Mouse (Mus musculus) layer of hippocampus, adult 2 months (tissue): ENCODE measurements around the gene Khdrbs2. TPM values are rescaled to one million over a fixed set of nuclear protein-coding genes. Genes with fewer than 3 reads are reported as not detected.

Source experiments
- DNase-seq, 2 experiments: peaks; one replicate each; pipeline ENCODE4 v3.0.0; 2022; ENCODE audit warnings: low spot score in 2 of 2
- H3K27ac ChIP-seq: fragments of 200-600 bp; 2 replicates; pipeline ENCODE4 v1.8.1; 2022
- H3K4me3 ChIP-seq: fragments of 200-600 bp; 2 replicates; pipeline ENCODE4 v1.8.1; 2022; ENCODE audit warnings: mild to moderate bottlenecking
- CTCF ChIP-seq: fragments of 200-600 bp; conservative IDR thresholded peaks from 2 replicates; pipeline ENCODE4 v1.8.1; 2022; ENCODE audit warnings: antibody characterized with exemption, mild to moderate bottlenecking, moderate library complexity
- long read RNA-seq, 2 experiments: library from polyadenylated mRNA; stranded (forward); transcript quantifications; one replicate each; pipeline ENCODE4 v2.0.0; 2021; ENCODE audit warnings: borderline mapping rate in 2 of 2
- total RNA-seq, 2 experiments: library from RNA; stranded (reverse); gene quantifications; 2 replicates each; pipeline ENCODE4 v1.2.3; 2021

Gene Khdrbs2
- 10 to 100 TPM; 13.7 to 18.2 TPM for total RNA-seq
- long read RNA-seq, experiment 1, transcript Khdrbs2-201 (9 exons, 2,281 nt): major isoform, 6 of 15 reads
- long read RNA-seq, experiment 1, partial matches to known transcripts: 2 of 15 reads
- long read RNA-seq, experiment 1, other reads (novel, unspliced or antisense): 7 of 15 reads
- long read RNA-seq, experiment 2, transcript Khdrbs2-201 (9 exons, 2,281 nt): major isoform, 9 of 13 reads
- long read RNA-seq, experiment 2, partial matches to known transcripts: 1 of 13 reads
- long read RNA-seq, experiment 2, other reads (novel, unspliced or antisense): 2 of 13 reads

GRCm38 (mm10) chr1:32172506-32173239, at the start of gene Khdrbs2:
TSS of gene Khdrbs2 (plus strand) at chr1:32172714.
- H3K4me3 ChIP-seq: peak within 1 kb of the TSS; percentile 90
- DNase-seq: peak; percentile 90 to 93
- peak within 1 kb of the TSS; percentile 79 for H3K27ac ChIP-seq
- TF ChIP-seq CTCF: no peak

- peak; percentile 83 for TF ChIP-seq CTCF
- H3K4me3 ChIP-seq: peak overlapping the region; percentile 90
- peak overlapping the region; percentile 80 for H3K27ac ChIP-seq
- peak; percentile 59 to 69 for DNase-seq
Observed at GRCm38 (mm10) chr1:32174566-32174965, 2.1 kb downstream of the Khdrbs2 start.

GRCm38 (mm10) chr1:32199664-32200260, 27.2 kb downstream of the Khdrbs2 start:
- TF ChIP-seq CTCF: no peak
- Histone ChIP-seq H3K27ac (no peak overlapping the region), H3K4me3 (no peak overlapping the region)
- no peak for DNase-seq

- DNase-seq: no peak
- Histone ChIP-seq H3K27ac (no peak overlapping the region), H3K4me3 (no peak overlapping the region)
- TF ChIP-seq CTCF: no peak
Observed at GRCm38 (mm10) chr1:32248443-32248842, 75.9 kb downstream of the Khdrbs2 start.

GRCm38 (mm10) chr1:32249602-32250001, 77.1 kb downstream of the Khdrbs2 start:
- no peak overlapping the region for H3K4me3 ChIP-seq
- no peak for TF ChIP-seq CTCF
- no peak overlapping the region for H3K27ac ChIP-seq
- no peak for DNase-seq

GRCm38 (mm10) chr1:32250337-32250736, 77.8 kb downstream of the Khdrbs2 start:
- DNase-seq: no peak
- no peak overlapping the region for H3K4me3 ChIP-seq
- H3K27ac ChIP-seq: no peak overlapping the region
- TF ChIP-seq CTCF: no peak

GRCm38 (mm10) chr1:32258942-32259341, 86.4 kb downstream of the Khdrbs2 start:
- no peak for TF ChIP-seq CTCF
- no peak overlapping the region for H3K4me3 ChIP-seq
- no peak for DNase-seq
- no peak overlapping the region for H3K27ac ChIP-seq

GRCm38 (mm10) chr1:32270519-32270918, 98.0 kb downstream of the Khdrbs2 start:
- DNase-seq: no peak

GRCm38 (mm10) chr1:32294702-32295101, 122.2 kb downstream of the Khdrbs2 start:
- Histone ChIP-seq H3K4me3 (no peak overlapping the region), H3K27ac (no peak overlapping the region)
- no peak for DNase-seq
- no peak for TF ChIP-seq CTCF

More at GRCm38 (mm10) chr1:32270519-32270918, 98.0 kb downstream of the Khdrbs2 start:
- Histone ChIP-seq H3K27ac (no peak overlapping the region), H3K4me3 (no peak overlapping the region)
- no peak for TF ChIP-seq CTCF

- peak in 1 of 2 experiments; percentile 10 for DNase-seq
- H3K4me3 ChIP-seq: no peak overlapping the region
- H3K27ac ChIP-seq: peak overlapping the region; percentile 15; the same call in 1 of the 2 replicates
- TF ChIP-seq CTCF: no peak
Observed at GRCm38 (mm10) chr1:32301391-32301790, 128.9 kb downstream of the Khdrbs2 start.

GRCm38 (mm10) chr1:32309074-32309473, 136.6 kb downstream of the Khdrbs2 start:
- TF ChIP-seq CTCF: no peak
- Histone ChIP-seq H3K27ac (no peak overlapping the region), H3K4me3 (no peak overlapping the region)
- no peak for DNase-seq

GRCm38 (mm10) chr1:32309637-32310036, 137.1 kb downstream of the Khdrbs2 start:
- DNase-seq: no peak
- H3K4me3 ChIP-seq: no peak overlapping the region
- H3K27ac ChIP-seq: no peak overlapping the region
- no peak for TF ChIP-seq CTCF

- H3K27ac ChIP-seq: no peak overlapping the region
- TF ChIP-seq CTCF: no peak
- DNase-seq: no peak
- H3K4me3 ChIP-seq: no peak overlapping the region
Observed at GRCm38 (mm10) chr1:32339108-32339507, 166.6 kb downstream of the Khdrbs2 start.
